Mouse (Mus musculus): Measurements from ENCODE around the gene Ireb2. TPM values are rescaled to one million over a fixed set of nuclear protein-coding genes. Genes with fewer than 3 reads are reported as not detected.

The Ireb2 gene
- total and polyA plus RNA-seq, 3 experiments: 13.8 to 26.4 (median 25.1) TPM

- Histone ChIP-seq H3K4me3 (ENCODE audit: control insufficient read depth in 1 of 2, insufficient read depth in 1 of 2, low read depth in 2 of 2, low read length in 2 of 2) (no peak overlapping the region), H3K27me3 (ENCODE audit: control insufficient read depth in 1 of 2, insufficient read depth in 2 of 2, low read length in 2 of 2) (peaks cover 2 to 10% of the 10 kb centered on the region in 2 experiments; a peak in 3 of 4 replicates), H3K4me1 (ENCODE audit: control insufficient read depth in 1 of 2, insufficient read depth in 2 of 2, low read length in 2 of 2) (peaks cover 0 to 1% of the 10 kb centered on the region in 2 experiments; a peak in 1 of 4 replicates), H3K9me3 (replicated peaks; ENCODE audit: insufficient read depth, low read length) (no peaks in the 10 kb centered on the region), H3K79me2 (ENCODE audit: control insufficient read depth, insufficient read depth, low read length, poor library complexity) (no peaks in the 10 kb centered on the region), H3K9ac (ENCODE audit: control insufficient read depth, low read depth, low read length, poor library complexity, severe bottlenecking) (no peak overlapping the region), H3K27ac (ENCODE audit: control insufficient read depth, low read depth, low read length) (no peak overlapping the region), H3K36me3 (ENCODE audit: control insufficient read depth in 1 of 2, insufficient read depth in 2 of 2, low read length in 2 of 2) (peaks cover 0 to under 1% of the 10 kb centered on the region in 2 experiments; a peak in 2 of 4 replicates)
- no peak for DNase-seq (ENCODE audit: low read depth, low spot score)
- TF ChIP-seq MYB (IDR thresholded peaks at IDR 0.05; ENCODE audit: low read depth, low read length) (no peak), SMC3 (IDR thresholded peaks at IDR 0.05; ENCODE audit: low read depth, low read length) (0 out of 2 replicates have a peak, but pooled peaks have one; percentile 16), CTCF (IDR thresholded peaks at IDR 0.05 in 2 of 3, conservative IDR thresholded peaks at IDR 0.05 in 1 of 3; ENCODE audit: control insufficient read depth in 1 of 3, insufficient read depth in 1 of 3, low read depth in 2 of 3, low read length in 3 of 3, poor library complexity in 1 of 3, severe bottlenecking in 1 of 3) (peak in 1 of 3 experiments; percentile 15; a peak in 1 of 6 replicates)
Measured at GRCm38 (mm10) chr9:54944467-54944866, 80.9 kb downstream of the Ireb2 start.

- Histone ChIP-seq H3K79me2 (ENCODE audit: control insufficient read depth, insufficient read depth, low read length, poor library complexity) (peaks cover 6% of the 10 kb centered on the region), H3K9me3 (replicated peaks; ENCODE audit: insufficient read depth, low read length) (no peaks in the 10 kb centered on the region), H3K27ac (ENCODE audit: control insufficient read depth, low read depth, low read length) (no peak overlapping the region), H3K36me3 (ENCODE audit: control insufficient read depth in 1 of 2, insufficient read depth in 2 of 2, low read length in 2 of 2) (peaks cover 0 to 6% of the 10 kb centered on the region in 2 experiments; a peak in 2 of 4 replicates), H3K9ac (ENCODE audit: control insufficient read depth, low read depth, low read length, poor library complexity, severe bottlenecking) (no peak overlapping the region), H3K4me1 (ENCODE audit: control insufficient read depth in 1 of 2, insufficient read depth in 2 of 2, low read length in 2 of 2) (peaks cover 2 to 5% of the 10 kb centered on the region in 2 experiments; a peak in 2 of 4 replicates), H3K27me3 (ENCODE audit: control insufficient read depth in 1 of 2, insufficient read depth in 2 of 2, low read length in 2 of 2) (peaks cover 2 to 10% of the 10 kb centered on the region in 2 experiments; a peak in 3 of 4 replicates), H3K4me3 (ENCODE audit: control insufficient read depth in 1 of 2, insufficient read depth in 1 of 2, low read depth in 2 of 2, low read length in 2 of 2) (no peak overlapping the region)
- TF ChIP-seq TCF12 (IDR thresholded peaks at IDR 0.05; ENCODE audit: low read depth, low read length) (no peak), BHLHE40 (IDR thresholded peaks at IDR 0.05; ENCODE audit: borderline replicate concordance, low read depth, low read length) (no peak), POLR2A (IDR thresholded peaks at IDR 0.05; ENCODE audit: control insufficient read depth in 1 of 2, insufficient read depth in 1 of 2, low read depth in 1 of 2, low read length in 2 of 2, poor library complexity in 1 of 2) (no peak), MYC (IDR thresholded peaks at IDR 0.05; ENCODE audit: low read depth, low read length) (no peak), CTCF (IDR thresholded peaks at IDR 0.05 in 2 of 3, conservative IDR thresholded peaks at IDR 0.05 in 1 of 3; ENCODE audit: control insufficient read depth in 1 of 3, insufficient read depth in 1 of 3, low read depth in 2 of 3, low read length in 3 of 3, poor library complexity in 1 of 3, severe bottlenecking in 1 of 3) (no peak), TAL1 (IDR thresholded peaks at IDR 0.05; ENCODE audit: low read length) (no peak), POLR2AphosphoS5 (IDR thresholded peaks at IDR 0.05; ENCODE audit: borderline replicate concordance, low read depth, low read length) (no peak), MAX (IDR thresholded peaks at IDR 0.05; ENCODE audit: low read length) (no peak), E2F4 (IDR thresholded peaks at IDR 0.05; ENCODE audit: borderline replicate concordance, low read depth, low read length) (no peak), USF2 (IDR thresholded peaks at IDR 0.05; ENCODE audit: borderline replicate concordance in 1 of 2, insufficient read depth in 1 of 2, low read depth in 1 of 2, low read length in 2 of 2) (no peak), NELFE (IDR thresholded peaks at IDR 0.05; ENCODE audit: low read depth, low read length) (no peak), MXI1 (IDR thresholded peaks at IDR 0.05; ENCODE audit: low read depth, low read length) (no peak), ZMIZ1 (IDR thresholded peaks at IDR 0.05; ENCODE audit: low read depth, low read length) (no peak), MYB (IDR thresholded peaks at IDR 0.05; ENCODE audit: low read depth, low read length) (no peak), TBP (IDR thresholded peaks at IDR 0.05; ENCODE audit: low read depth, low read length) (no peak), RCOR1 (IDR thresholded peaks at IDR 0.05; ENCODE audit: low read depth, low read length) (no peak), SMC3 (IDR thresholded peaks at IDR 0.05; ENCODE audit: low read depth, low read length) (no peak), POLR2AphosphoS2 (IDR thresholded peaks at IDR 0.05; ENCODE audit: low read length) (no peak), ELF1 (IDR thresholded peaks at IDR 0.05; ENCODE audit: low read depth, low read length) (no peak)
- no peak for DNase-seq (ENCODE audit: low read depth, low spot score)
Measured at GRCm38 (mm10) chr9:54946256-54946655, 82.7 kb downstream of the Ireb2 start.

All from MEL (cell line).